Mouse (Mus musculus) hindbrain, embryonic 14.5 days (tissue): ENCODE data around the gene Icam4. TPM values are rescaled to one million over a fixed set of nuclear protein-coding genes. Genes with fewer than 3 reads are reported as not detected.
"Not testable (repeated sequence)": the region's sequence is repeated elsewhere in the genome, so short reads cannot be mapped to it uniquely, and the experiment has no call there.

ENCODE experiments used
- ATAC-seq: fragments of 200-750 bp; cut with Nextera tagmentation; 2 replicates; pipeline ENCODE4 v1.8.0; 2017; ENCODE audit warnings: moderate number of reproducible peaks, mild to moderate bottlenecking, moderate TSS enrichment, moderate library complexity; ENCODE audit not compliant: low FRiP score
- DNase-seq: peaks from one replicate; pipeline ENCODE4 v3.0.0-alpha.2; 2015; ENCODE audit warnings: low spot score
- H3K27ac ChIP-seq: fragments of 300-500 bp; sonication (generic); 2 replicates; pipeline ENCODE4 v1.5.1; 2014; ENCODE audit warnings: mild to moderate bottlenecking, moderate library complexity
- H3K27me3 ChIP-seq: fragments of 300-500 bp; sonication (generic); 2 replicates; pipeline ENCODE4 v1.6.1; 2014; ENCODE audit warnings: mild to moderate bottlenecking, low read length, mixed read lengths; ENCODE audit not compliant: control insufficient read depth, insufficient read depth
- H3K36me3 ChIP-seq: fragments of 300-500 bp; sonication (generic); replicated peaks from 2 replicates; pipeline ENCODE4 v1.6.1; 2014; ENCODE audit not compliant: control insufficient read depth, insufficient read depth
- H3K4me1 ChIP-seq: fragments of 300-500 bp; sonication (generic); replicated peaks from 2 replicates; pipeline ENCODE4 v1.6.1; 2014; ENCODE audit warnings: antibody characterized with exemption, low read length, mixed read lengths; ENCODE audit not compliant: control insufficient read depth, insufficient read depth
- H3K4me2 ChIP-seq: fragments of 300-500 bp; sonication (generic); replicated peaks from 2 replicates; pipeline ENCODE4 v1.6.1; 2014; ENCODE audit warnings: mild to moderate bottlenecking, moderate library complexity
- H3K4me3 ChIP-seq: fragments of 300-500 bp; sonication (generic); replicated peaks from 2 replicates; pipeline ENCODE4 v1.5.1; 2014; ENCODE audit warnings: mild to moderate bottlenecking, low read length
- H3K9ac ChIP-seq: fragments of 300-500 bp; sonication (generic); 2 replicates; pipeline ENCODE4 v1.6.1; 2014
- H3K9me3 ChIP-seq: fragments of 300-500 bp; sonication (generic); 2 replicates; pipeline ENCODE4 v1.6.1; 2016; ENCODE audit warnings: low read length; ENCODE audit not compliant: control insufficient read depth
- WGBS: fragments of 180-500 bp; shearing (Covaris S2); extraction: QIAGEN DNeasy Blood & Tissue Kit; methylation state at CpG from one replicate; pipeline ENCODE4 v1.1.7; 2014; 5-methylcytosine and 5-hydroxymethylcytosine counted together
- polyA plus RNA-seq: library from polyadenylated mRNA; unstranded; fragments of >200 nt; fragmentation: Nextera tagmentation; extraction: Ambion mirVana; gene quantifications from 2 replicates; pipeline ENCODE4 v1.2.1, GENCODE M21; 2014

Gene Icam4
- polyA plus RNA-seq, 1 experiment from 2014 or later: 0.31 TPM

GRCm38 (mm10) chr9:21010362-21010761 lies 18.8 kb upstream of the Icam4 start:
- DNase-seq (no peak), ATAC-seq (no peak)
- H3K9ac ChIP-seq: no peak overlapping the region
- no peak overlapping the region for H3K4me3 ChIP-seq
- H3K4me1 ChIP-seq: no peaks in the 10 kb centered on the region
- peaks cover 21% of the 10 kb centered on the region for H3K27me3 ChIP-seq
- H3K9me3 ChIP-seq: no peaks in the 10 kb centered on the region
- no peak overlapping the region for H3K4me2 ChIP-seq
- peaks cover 38% of the 10 kb centered on the region for H3K36me3 ChIP-seq
- H3K27ac ChIP-seq: no peak overlapping the region
- WGBS: 81% methylated on average over 2 of the region's 2 CpGs

- Histone ChIP-seq H3K36me3 (peaks cover 31% of the 10 kb centered on the region), H3K27me3 (peaks cover 27% of the 10 kb centered on the region)
- H3K4me1 ChIP-seq, H3K27ac ChIP-seq, H3K9me3 ChIP-seq, H3K9ac ChIP-seq, ATAC-seq, H3K4me3 ChIP-seq, H3K4me2 ChIP-seq, DNase-seq: not testable (repeated sequence)
- WGBS: 76% methylated on average over 9 of the region's 9 CpGs
Observed at GRCm38 (mm10) chr9:21010939-21011541, 18.1 kb upstream of the Icam4 start.

GRCm38 (mm10) chr9:21011846-21012312 lies 17.3 kb upstream of the Icam4 start:
- H3K9me3 ChIP-seq: no peaks in the 10 kb centered on the region
- H3K36me3 ChIP-seq: peaks cover 24% of the 10 kb centered on the region
- DNase-seq (no peak), ATAC-seq (no peak)
- 66% methylated on average over 5 of the region's 5 CpGs for WGBS
- H3K4me1 ChIP-seq: no peaks in the 10 kb centered on the region
- H3K4me3 ChIP-seq: no peak overlapping the region
- H3K27ac ChIP-seq: no peak overlapping the region
- no peak overlapping the region for H3K4me2 ChIP-seq
- no peak overlapping the region for H3K9ac ChIP-seq
- peaks cover 36% of the 10 kb centered on the region for H3K27me3 ChIP-seq

- H3K4me2 ChIP-seq: no peak overlapping the region
- no peak overlapping the region for H3K4me3 ChIP-seq
- no peaks in the 10 kb centered on the region for H3K9me3 ChIP-seq
- DNase-seq (no peak), ATAC-seq (no peak)
- no peak overlapping the region for H3K27ac ChIP-seq
- H3K27me3 ChIP-seq: peaks cover 41% of the 10 kb centered on the region
- H3K4me1 ChIP-seq: no peaks in the 10 kb centered on the region
- WGBS: 44% methylated on average over 1 of the region's 1 CpGs
- H3K9ac ChIP-seq: no peak overlapping the region
- peaks cover 19% of the 10 kb centered on the region for H3K36me3 ChIP-seq
Observed at GRCm38 (mm10) chr9:21012368-21012767, 16.8 kb upstream of the Icam4 start.

- no peaks in the 10 kb centered on the region for H3K4me1 ChIP-seq
- no peak for ATAC-seq
- peak overlapping the region; percentile 39 for H3K4me2 ChIP-seq
- no peak overlapping the region for H3K9ac ChIP-seq
- no peaks in the 10 kb centered on the region for H3K9me3 ChIP-seq
- H3K27me3 ChIP-seq: peaks cover 55% of the 10 kb centered on the region
- peak overlapping the region; percentile 18 for H3K4me3 ChIP-seq
- no peak for DNase-seq
- 2% methylated on average over 27 of the region's 29 CpGs for WGBS
- H3K36me3 ChIP-seq: no peaks in the 10 kb centered on the region
- no peak overlapping the region for H3K27ac ChIP-seq
Observed at GRCm38 (mm10) chr9:21014691-21015570, 14.2 kb upstream of the Icam4 start.

- H3K27ac ChIP-seq: no peak within 1 kb of the TSS
- H3K9me3 ChIP-seq: no peaks in the 10 kb centered on the region
- WGBS: 1% methylated on average over 30 of the region's 30 CpGs
- DNase-seq (no peak), ATAC-seq (no peak)
- H3K36me3 ChIP-seq: no peaks in the 10 kb centered on the region
- H3K9ac ChIP-seq: 0 out of 2 replicates have a peak within 1 kb of the TSS, but pooled peaks have one; percentile 16
- peak within 1 kb of the TSS; percentile 18 for H3K4me3 ChIP-seq
- no peaks in the 10 kb centered on the region for H3K4me1 ChIP-seq
- H3K27me3 ChIP-seq: peaks cover 55% of the 10 kb centered on the region
- H3K4me2 ChIP-seq: peak within 1 kb of the TSS; percentile 39
Observed at GRCm38 (mm10) chr9:21015571-21016130, 13.5 kb upstream of the Icam4 start, which contains the start of gene Icam1. Gene Icam1, plus strand, starts transcription at chr9:21015985.

- H3K4me1 ChIP-seq: no peaks in the 10 kb centered on the region
- DNase-seq (no peak), ATAC-seq (no peak)
- peak overlapping the region; percentile 39; the same call in 1 of the 2 replicates for H3K4me2 ChIP-seq
- H3K9ac ChIP-seq: no peak overlapping the region
- no peaks in the 10 kb centered on the region for H3K9me3 ChIP-seq
- peak overlapping the region; percentile 18; the same call in 1 of the 2 replicates for H3K4me3 ChIP-seq
- no peak overlapping the region for H3K27ac ChIP-seq
- H3K27me3 ChIP-seq: peaks cover 55% of the 10 kb centered on the region
- no peaks in the 10 kb centered on the region for H3K36me3 ChIP-seq
- WGBS: 7% methylated on average over 17 of the region's 17 CpGs
Observed at GRCm38 (mm10) chr9:21016331-21017176, 12.6 kb upstream of the Icam4 start.

- Histone ChIP-seq H3K9me3 (no peaks in the 10 kb centered on the region), H3K27me3 (peaks cover 57% of the 10 kb centered on the region), H3K4me3 (no peak overlapping the region), H3K27ac (no peak overlapping the region), H3K9ac (no peak overlapping the region), H3K36me3 (no peaks in the 10 kb centered on the region), H3K4me2 (no peak overlapping the region), H3K4me1 (no peaks in the 10 kb centered on the region)
- ATAC-seq: no peak
- WGBS: 44% methylated on average over 4 of the region's 4 CpGs
- DNase-seq: no peak
Observed at GRCm38 (mm10) chr9:21017177-21017575, 12.0 kb upstream of the Icam4 start.
